ENCODE assay signal across 8 mouse cellular contexts in genomic region chr17:25133275-25133698, GRCm38 (mm10). TPM values are rescaled to one million over a fixed set of nuclear protein-coding genes. Genes with fewer than 3 reads are reported as not detected.
A peak's percentile ranks its signal among the peaks of the same experiment; 100 is the strongest.
DNase-seq lines count a peak whose midpoint lies in the region; ATAC-seq and TF ChIP-seq lines count a peak whose summit lies in the region.

TSS of gene Clcn7 (plus strand) at chr17:25133391.

- peak; percentile 97 for DNase-seq in 3T3-L1 (ENCODE audit: low read depth, low spot score)
- DNase-seq in adrenal gland, postnatal 4 days (ENCODE audit: low spot score in 2 of 2), result peak; percentile 79 to 85
- peak; percentile 98 for DNase-seq in embryonic facial prominence, embryonic 14.5 days (ENCODE audit: low spot score)
- DNase-seq in heart, adult 8-10 months (ENCODE audit: low spot score), result peak; percentile 96
- DNase-seq in kidney, adult 9 months, result peak; percentile 96
- peak; percentile 97 for DNase-seq in limb, embryonic 14.5 days (ENCODE audit: low spot score)
- peak; percentile 97 for DNase-seq in midbrain, postnatal 0 days (ENCODE audit: low spot score)
- peak; percentile 80 to 90 for DNase-seq in spleen, postnatal 14 days (ENCODE audit: low spot score in 2 of 2)

- under 1% methylated on average over 36 of the region's 40 CpGs for WGBS in embryonic facial prominence, embryonic 14.5 days
- WGBS in limb, embryonic 14.5 days, result under 1% methylated on average over 40 of the region's 40 CpGs
- 1% methylated on average over 38 of the region's 40 CpGs for WGBS in midbrain, postnatal 0 days

- peak; percentile 32; the same call in 1 of the 2 replicates for TF ChIP-seq POLR2A in limb, embryonic 14.5 days (IDR thresholded peaks at IDR 0.05; ENCODE audit: borderline replicate concordance, extremely low read depth, insufficient read depth, insufficient read length)

- TF ChIP-seq CTCF in midbrain, postnatal 0 days (IDR thresholded peaks at IDR 0.05), result no peak

- no peaks in the 10 kb centered on the region for H3K27me3 ChIP-seq in embryonic facial prominence, embryonic 14.5 days (replicated peaks; ENCODE audit: control insufficient read depth, insufficient read depth, low read length)
- H3K27me3 ChIP-seq in limb, embryonic 14.5 days (ENCODE audit: control insufficient read depth, insufficient read depth, low read length), result no peaks in the 10 kb centered on the region
- no peaks in the 10 kb centered on the region for H3K27me3 ChIP-seq in midbrain, postnatal 0 days (ENCODE audit: insufficient read depth, low read length)

- H3K9ac ChIP-seq in embryonic facial prominence, embryonic 14.5 days (ENCODE audit: low read depth, low read length), result peak within 1 kb of the TSS; percentile 84
- peak within 1 kb of the TSS; percentile 70 for H3K9ac ChIP-seq in limb, embryonic 14.5 days (ENCODE audit: low read depth, low read length, severe bottlenecking)
- peak within 1 kb of the TSS; percentile 77 for H3K9ac ChIP-seq in midbrain, postnatal 0 days (replicated peaks; ENCODE audit: low read length, poor library complexity, severe bottlenecking)

- peaks cover 8% of the 10 kb centered on the region for H3K4me1 ChIP-seq in embryonic facial prominence, embryonic 14.5 days (ENCODE audit: control insufficient read depth, insufficient read depth, low read length)
- peaks cover 8% of the 10 kb centered on the region for H3K4me1 ChIP-seq in limb, embryonic 14.5 days (ENCODE audit: control insufficient read depth, insufficient read depth, low read length)
- H3K4me1 ChIP-seq in midbrain, postnatal 0 days (ENCODE audit: insufficient read depth, low read length), result peaks cover 7% of the 10 kb centered on the region; the same call in 1 of the 2 replicates

- no peaks in the 10 kb centered on the region for H3K9me3 ChIP-seq in embryonic facial prominence, embryonic 14.5 days (ENCODE audit: control insufficient read depth, low read length)
- H3K9me3 ChIP-seq in limb, embryonic 14.5 days (ENCODE audit: control insufficient read depth, low read length), result no peaks in the 10 kb centered on the region
- H3K9me3 ChIP-seq in midbrain, postnatal 0 days (ENCODE audit: low read length), result no peaks in the 10 kb centered on the region

- H3K4me3 ChIP-seq in embryonic facial prominence, embryonic 14.5 days (ENCODE audit: low read depth, low read length), result peak within 1 kb of the TSS; percentile 80
- H3K4me3 ChIP-seq in limb, embryonic 14.5 days (replicated peaks; ENCODE audit: low read length), result peak within 1 kb of the TSS; percentile 88
- H3K4me3 ChIP-seq in midbrain, postnatal 0 days (ENCODE audit: low read depth, low read length), result peak within 1 kb of the TSS; percentile 77

- 0 out of 2 replicates have a peak, but pooled peaks cover 6% of the 10 kb centered on the region for H3K36me3 ChIP-seq in embryonic facial prominence, embryonic 14.5 days (ENCODE audit: control insufficient read depth, insufficient read depth, low read length)
- no peaks in the 10 kb centered on the region; the same call in 1 of the 2 replicates for H3K36me3 ChIP-seq in limb, embryonic 14.5 days (ENCODE audit: control insufficient read depth, insufficient read depth, low read length)
- no peaks in the 10 kb centered on the region; the same call in 1 of the 2 replicates for H3K36me3 ChIP-seq in midbrain, postnatal 0 days (ENCODE audit: insufficient read depth, low read length)

- H3K27ac ChIP-seq in embryonic facial prominence, embryonic 14.5 days (replicated peaks; ENCODE audit: low read depth, low read length), result no peak within 1 kb of the TSS
- H3K27ac ChIP-seq in limb, embryonic 14.5 days (replicated peaks; ENCODE audit: low read depth, low read length), result no peak within 1 kb of the TSS
- peak within 1 kb of the TSS; percentile 58; the same call in 1 of the 2 replicates for H3K27ac ChIP-seq in midbrain, postnatal 0 days (ENCODE audit: low read depth, low read length)

- peak within 1 kb of the TSS; percentile 90 for H3K4me2 ChIP-seq in embryonic facial prominence, embryonic 14.5 days (ENCODE audit: low read depth, low read length)
- H3K4me2 ChIP-seq in limb, embryonic 14.5 days (replicated peaks; ENCODE audit: low read depth, low read length, severe bottlenecking), result peak within 1 kb of the TSS; percentile 66
- peak within 1 kb of the TSS; percentile 77 for H3K4me2 ChIP-seq in midbrain, postnatal 0 days (ENCODE audit: low read depth, low read length, poor library complexity, severe bottlenecking)

- peak; percentile 96 for ATAC-seq in embryonic facial prominence, embryonic 14.5 days (ENCODE audit: low read depth)
- peak; percentile 96 for ATAC-seq in limb, embryonic 14.5 days (ENCODE audit: low FRiP score, low read depth)
- peak; percentile 91 for ATAC-seq in midbrain, postnatal 0 days (ENCODE audit: low FRiP score)

RNA-seq across cellular contexts. Expression of gene Clcn7, which starts in this region (rescaled TPM):
- total RNA-seq in adrenal gland, postnatal 4 days (2021), result 10 to 100 TPM; 34.6 to 38.6 TPM
- 21.4 and 22.6 TPM in 2 replicates for polyA plus RNA-seq in embryonic facial prominence, embryonic 14.5 days (2014; fragmentation: Nextera tagmentation; extraction: Ambion mirVana)
- total RNA-seq in heart, adult 8-10 months (2022), result 10 to 100 TPM; 25.7 to 28.2 (median 27.1) TPM
- polyA plus RNA-seq in limb, embryonic 14.5 days (2012; rRNA removed), result 32.4 and 40.1 TPM in 2 replicates
- 21.3 and 26.3 TPM in 2 replicates for polyA plus RNA-seq in limb, embryonic 14.5 days (2014; fragmentation: Nextera tagmentation; extraction: Ambion mirVana)
- 37.9 and 39.5 TPM in 2 replicates for total RNA-seq in midbrain, postnatal 0 days (2014; rRNA removed)
- polyA plus RNA-seq in midbrain, postnatal 0 days (2015; fragmentation: Nextera tagmentation; extraction: Ambion mirVana), result 25.5 and 26.7 TPM in 2 replicates
